Mouse (Mus musculus) CH12.LX (cell line): ENCODE results near the gene Prr36. TPM values are rescaled to one million over a fixed set of nuclear protein-coding genes. Genes with fewer than 3 reads are reported as not detected.

ENCODE experiments used
- DNase-seq: peaks from one replicate; pipeline ENCODE4 v3.0.0-alpha.2; 2013; ENCODE audit errors: extremely low read depth
- H3K27ac ChIP-seq: 2 replicates; pipeline ENCODE4 v1.5.1; 2012; ENCODE audit warnings: low read depth, mild to moderate bottlenecking, control low read depth, moderate library complexity; ENCODE audit not compliant: insufficient read depth
- H3K27me3 ChIP-seq: replicated peaks from 2 replicates; pipeline ENCODE3; 2012; ENCODE audit warnings: inconsistent platforms
- H3K36me3 ChIP-seq, 2 experiments: replicated peaks in 1 of 2; 2 replicates each; pipeline versions ENCODE3 to v1.6.1; 2012; ENCODE audit warnings: inconsistent platforms in 1 of 2, low read length in 1 of 2, mild to moderate bottlenecking in 1 of 2, mixed read lengths in 1 of 2, moderate library complexity in 1 of 2; ENCODE audit not compliant: control insufficient read depth in 1 of 2, insufficient read depth in 1 of 2
- H3K4me1 ChIP-seq, 2 experiments: 2 replicates each; pipeline ENCODE4 v1.6.1; 2012; ENCODE audit warnings: inconsistent platforms in 1 of 2, moderate library complexity in 1 of 2; ENCODE audit not compliant: insufficient read depth in 2 of 2, control insufficient read depth in 1 of 2
- H3K4me2 ChIP-seq: 2 replicates; pipeline ENCODE4 v1.6.1; 2012; ENCODE audit warnings: low read depth, mild to moderate bottlenecking, control low read depth; ENCODE audit not compliant: poor library complexity, insufficient read depth, severe bottlenecking
- H3K4me3 ChIP-seq, 3 experiments: fragments of 150-350 bp in 1 of 3; sonication (generic) in 1 of 3; replicated peaks in 1 of 3; 2 replicates each; pipeline versions ENCODE3 to v1.5.1; 2011 to 2012; ENCODE audit warnings: low read depth in 2 of 3, low read length in 2 of 3, mild to moderate bottlenecking in 2 of 3, moderate library complexity in 2 of 3, control low read depth in 1 of 3, improper control_type of control experiment in 1 of 3, inconsistent platforms in 1 of 3, mixed read lengths in 1 of 3; ENCODE audit not compliant: poor library complexity in 1 of 3
- H3K79me2 ChIP-seq: replicated peaks from 2 replicates; pipeline ENCODE4 v1.6.1; 2012; ENCODE audit warnings: mild to moderate bottlenecking, moderate library complexity; ENCODE audit not compliant: control insufficient read depth, poor library complexity, insufficient read depth, severe bottlenecking; ENCODE audit errors: extremely low read depth
- H3K9ac ChIP-seq: 2 replicates; pipeline ENCODE4 v1.6.1; 2012; ENCODE audit warnings: low read depth, mild to moderate bottlenecking, control low read depth, moderate library complexity; ENCODE audit not compliant: insufficient read depth
- H3K9me3 ChIP-seq: replicated peaks from 2 replicates; pipeline ENCODE3; 2012; ENCODE audit warnings: low read length, inconsistent platforms, mixed read lengths
- BHLHE40 ChIP-seq: IDR thresholded peaks from 2 replicates; pipeline ENCODE4 v1.6.1; 2011; ENCODE audit warnings: mild to moderate bottlenecking, low read depth, low read length, improper control_type of control experiment
- CHD2 ChIP-seq: IDR thresholded peaks from 2 replicates; pipeline ENCODE4 v1.6.1; 2011; ENCODE audit warnings: low read length, improper control_type of control experiment
- CTCF ChIP-seq, 2 experiments: IDR thresholded peaks in 1 of 2; conservative IDR thresholded peaks in 1 of 2; 2 replicates each; pipeline ENCODE4 v1.5.1; 2011 to 2012; ENCODE audit warnings: low read depth in 2 of 2, low read length in 2 of 2, improper control_type of control experiment in 1 of 2, inconsistent platforms in 1 of 2, mild to moderate bottlenecking in 1 of 2, moderate library complexity in 1 of 2
- E2F4 ChIP-seq: IDR thresholded peaks from 2 replicates; pipeline ENCODE4 v1.6.1; 2011; ENCODE audit warnings: low read depth, low read length, improper control_type of control experiment; ENCODE audit not compliant: insufficient replicate concordance
- ELF1 ChIP-seq: IDR thresholded peaks from 2 replicates; pipeline ENCODE4 v1.6.1; 2014; ENCODE audit warnings: low read depth, mild to moderate bottlenecking, inconsistent platforms, low read length, improper control_type of control experiment
- EP300 ChIP-seq: IDR thresholded peaks from 2 replicates; pipeline ENCODE4 v1.6.1; 2011; ENCODE audit warnings: low read length, improper control_type of control experiment
- ETS1 ChIP-seq: conservative IDR thresholded peaks from 2 replicates; pipeline ENCODE4 v1.6.1; 2012; ENCODE audit warnings: low read depth, mild to moderate bottlenecking, inconsistent platforms, low read length, improper control_type of control experiment, moderate library complexity
- JUN ChIP-seq: IDR thresholded peaks from 2 replicates; pipeline ENCODE4 v1.6.1; 2011; ENCODE audit warnings: low read depth, mild to moderate bottlenecking, low read length, improper control_type of control experiment, moderate library complexity; ENCODE audit not compliant: insufficient read depth
- JUND ChIP-seq: conservative IDR thresholded peaks from 2 replicates; pipeline ENCODE4 v1.6.1; 2011; ENCODE audit warnings: low read depth, low read length, improper control_type of control experiment
- KAT2A ChIP-seq: IDR thresholded peaks from 2 replicates; pipeline ENCODE4 v1.6.1; 2012; ENCODE audit warnings: low read length, improper control_type of control experiment, inconsistent platforms; ENCODE audit not compliant: insufficient replicate concordance
- MAFK ChIP-seq: IDR thresholded peaks from 2 replicates; pipeline ENCODE4 v1.6.1; 2011; ENCODE audit warnings: low read length, improper control_type of control experiment; ENCODE audit not compliant: insufficient replicate concordance
- MAX ChIP-seq: IDR thresholded peaks from 2 replicates; pipeline ENCODE4 v1.6.1; 2011; ENCODE audit warnings: low read length, improper control_type of control experiment
- MAZ ChIP-seq: IDR thresholded peaks from 2 replicates; pipeline ENCODE4 v1.6.1; 2012; ENCODE audit warnings: low read depth, mild to moderate bottlenecking, inconsistent platforms, low read length, improper control_type of control experiment, moderate library complexity
- MEF2A ChIP-seq: IDR thresholded peaks from 2 replicates; pipeline ENCODE4 v1.6.1; 2014; ENCODE audit warnings: low read depth, mild to moderate bottlenecking, inconsistent platforms, low read length, improper control_type of control experiment, borderline replicate concordance
- MYC ChIP-seq: IDR thresholded peaks from 2 replicates; pipeline ENCODE4 v1.6.1; 2011; ENCODE audit warnings: low read depth, mild to moderate bottlenecking, improper control_type of control experiment, low read length
- NELFE ChIP-seq: IDR thresholded peaks from 2 replicates; pipeline ENCODE4 v1.6.1; 2011; ENCODE audit warnings: low read depth, low read length, improper control_type of control experiment
- NRF1 ChIP-seq: IDR thresholded peaks from 2 replicates; pipeline ENCODE4 v1.6.1; 2014; ENCODE audit warnings: low read depth, mild to moderate bottlenecking, inconsistent platforms, low read length, improper control_type of control experiment, moderate library complexity
- PAX5 ChIP-seq: IDR thresholded peaks from 2 replicates; pipeline ENCODE4 v1.6.1; 2012; ENCODE audit warnings: low read length, inconsistent platforms, mixed read lengths
- POLR2A ChIP-seq: IDR thresholded peaks from 2 replicates; pipeline ENCODE4 v1.6.1; 2011; ENCODE audit warnings: low read depth, mild to moderate bottlenecking, improper control_type of control experiment, low read length
- POLR2AphosphoS2 ChIP-seq: IDR thresholded peaks from 2 replicates; pipeline ENCODE4 v1.6.1; 2011; ENCODE audit warnings: low read depth, low read length, improper control_type of control experiment
- RAD21 ChIP-seq: IDR thresholded peaks from 2 replicates; pipeline ENCODE4 v1.6.1; 2011; ENCODE audit warnings: low read depth, mild to moderate bottlenecking, low read length, improper control_type of control experiment, moderate library complexity
- RCOR1 ChIP-seq: conservative IDR thresholded peaks from 2 replicates; pipeline ENCODE4 v1.6.1; 2012; ENCODE audit warnings: low read depth, mild to moderate bottlenecking, inconsistent platforms, low read length, improper control_type of control experiment
- SIN3A ChIP-seq: IDR thresholded peaks from 2 replicates; pipeline ENCODE4 v1.6.1; 2012; ENCODE audit warnings: low read length, improper control_type of control experiment, inconsistent platforms
- SMC3 ChIP-seq: IDR thresholded peaks from 2 replicates; pipeline ENCODE4 v1.6.1; 2011; ENCODE audit warnings: low read depth, low read length, improper control_type of control experiment
- TBP ChIP-seq: conservative IDR thresholded peaks from 2 replicates; pipeline ENCODE4 v1.6.1; 2011; ENCODE audit warnings: low read depth, low read length, improper control_type of control experiment
- TCF12 ChIP-seq: IDR thresholded peaks from 2 replicates; pipeline ENCODE4 v1.6.1; 2014; ENCODE audit warnings: low read depth, mild to moderate bottlenecking, inconsistent platforms, low read length, improper control_type of control experiment
- UBTF ChIP-seq: IDR thresholded peaks from 2 replicates; pipeline ENCODE4 v1.6.1; 2012; ENCODE audit warnings: low read depth, mild to moderate bottlenecking, inconsistent platforms, low read length, improper control_type of control experiment, moderate library complexity
- USF1 ChIP-seq: IDR thresholded peaks from 2 replicates; pipeline ENCODE4 v1.6.1; 2014; ENCODE audit warnings: low read depth, mild to moderate bottlenecking, inconsistent platforms, low read length, improper control_type of control experiment
- USF2 ChIP-seq: conservative IDR thresholded peaks from 2 replicates; pipeline ENCODE4 v1.6.1; 2011; ENCODE audit warnings: low read depth, low read length, improper control_type of control experiment
- ZMIZ1 ChIP-seq: IDR thresholded peaks from 2 replicates; pipeline ENCODE4 v1.6.1; 2012; ENCODE audit warnings: low read depth, mild to moderate bottlenecking, inconsistent platforms, low read length, improper control_type of control experiment
- dilution Hi-C: fragments of 300-500 bp; cut with MboI; formaldehyde crosslinking; loops from 2 replicates; pipeline ENCODE4 v1.14.3; 2020; ENCODE audit warnings: low sequenced_read_pairs; ENCODE audit not compliant: extremely low pct_unique_long_range_greater_than_20kb, extremely low pct_ligation_motif_present
- in situ Hi-C: fragments of 300-500 bp; cut with MboI; formaldehyde crosslinking; loops from 3 replicates; pipeline ENCODE4 v1.14.3; 2019; ENCODE audit warnings: low sequenced_read_pairs, low pct_ligation_motif_present, low pct_unique_long_range_greater_than_20kb, mixed read lengths
- polyA plus RNA-seq: library from polyadenylated mRNA; unstranded; fragments of >175 nt; gene quantifications from 2 replicates; pipeline ENCODE4 v1.2.1, GENCODE M21; 2012; ENCODE audit warnings: low read depth; ENCODE audit not compliant: insufficient read length
- total RNA-seq, 2 experiments: library from RNA; depleted of rRNA; stranded (reverse); fragments of 300-350 nt in 1 of 2; fragments of >200 nt in 1 of 2; gene quantifications; 2 replicates each; pipeline ENCODE4 v1.2.3; 2012 to 2014

Prr36 gene
- total and polyA plus RNA-seq, 3 experiments = 0.05 to 0.59 (median 0.13) TPM

DNA sequence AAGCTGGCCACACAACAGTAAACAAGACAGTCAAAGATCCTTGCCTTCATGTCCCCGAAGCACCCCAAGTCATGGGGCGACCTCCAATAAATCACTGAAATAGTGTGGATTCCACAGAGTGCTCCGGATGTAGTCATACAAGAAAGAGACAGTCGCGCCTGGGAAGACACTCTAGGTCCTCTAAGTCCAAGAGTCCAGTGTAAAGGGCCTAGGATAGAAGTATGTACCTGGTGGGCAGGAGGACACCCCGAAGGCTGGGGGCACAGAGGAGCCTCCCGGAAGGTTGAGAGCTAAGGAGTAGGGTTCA is 23.7 kb downstream of the Prr36 start:
- dilution Hi-C loops = no loop called here
- no peak overlapping the region for H3K4me2 ChIP-seq

GRCm38 (mm10) chr8:4192807-4193587 is 24.3 kb downstream of the Prr36 start:
- Histone ChIP-seq H3K27ac (no peak overlapping the region), H3K36me3 (peaks cover 0 to 2% of the 10 kb centered on the region in 2 experiments), H3K79me2 (no peaks in the 10 kb centered on the region), H3K9ac (no peak overlapping the region), H3K4me3 (no peak overlapping the region), H3K27me3 (no peaks in the 10 kb centered on the region), H3K9me3 (no peaks in the 10 kb centered on the region), H3K4me1 (peaks cover 0 to 3% of the 10 kb centered on the region in 2 experiments; a peak in 1 of 4 replicates), H3K4me2 (no peak overlapping the region)
- peak; percentile 71 for DNase-seq
- dilution Hi-C loops (no loop called here), in situ Hi-C loops (no loop called here)
- TF ChIP-seq BHLHE40 (peak; percentile 39; the same call in 1 of the 2 replicates), KAT2A (0 out of 2 replicates have a peak, but pooled peaks have one; percentile 55), MYC (no peak), MAZ (no peak), MAFK (no peak), RCOR1 (no peak), RAD21 (peak; percentile 81), E2F4 (no peak), POLR2AphosphoS2 (no peak), NELFE (no peak), PAX5 (no peak), JUND (no peak), MEF2A (0 out of 2 replicates have a peak, but pooled peaks have one; percentile 35), JUN (no peak), EP300 (no peak), CTCF (conservative IDR thresholded peaks at IDR 0.05 in 1 of 2, IDR thresholded peaks at IDR 0.05 in 1 of 2; ENCODE audit: low read depth in 2 of 2, low read length in 2 of 2) (peak; percentile 67 to 87), USF1 (no peak), SMC3 (peak; percentile 84), UBTF (no peak), TBP (no peak), ELF1 (no peak), ZMIZ1 (no peak), MAX (no peak), TCF12 (no peak), CHD2 (peak; percentile 91), ETS1 (no peak)

More for the DNA sequence above, 23.7 kb downstream of the Prr36 start:
- no peak for TF ChIP-seq ETS1
- no peak for TF ChIP-seq RCOR1
- no peak for TF ChIP-seq POLR2A
- TF ChIP-seq SIN3A = no peak
- TF ChIP-seq SMC3 = no peak
- no peak for TF ChIP-seq NRF1
- TF ChIP-seq MAX = no peak
- no peak for TF ChIP-seq CHD2
- no peak for TF ChIP-seq TBP
- no peak for TF ChIP-seq USF2
- no peak for TF ChIP-seq BHLHE40
- no peak for TF ChIP-seq KAT2A
- DNase-seq = no peak
- Histone ChIP-seq H3K9ac (no peak overlapping the region), H3K79me2 (no peaks in the 10 kb centered on the region), H3K9me3 (no peaks in the 10 kb centered on the region), H3K4me1 (peaks cover 0 to 3% of the 10 kb centered on the region in 2 experiments; a peak in 1 of 4 replicates), H3K4me3 (no peak overlapping the region), H3K27me3 (no peaks in the 10 kb centered on the region), H3K27ac (no peak overlapping the region), H3K36me3 (no peaks in the 10 kb centered on the region)
- in situ Hi-C loops = no loop called here
